Mouse (Mus musculus) heart, postnatal 36 days (tissue): Measurements from ENCODE around the gene Uba2. TPM values are rescaled to one million over a fixed set of nuclear protein-coding genes. Genes with fewer than 3 reads are reported as not detected.
"Not testable (repeated sequence)": the region's sequence is repeated elsewhere in the genome, so short reads cannot be mapped to it uniquely, and the experiment has no call there.

ENCODE experiments used
- DNase-seq, 2 experiments: peaks; one replicate each; pipeline ENCODE4 v3.0.0; 2021 to 2022
- intact Hi-C: fragments of 180-260 bp; cut with DNase I; formaldehyde crosslinking; loops from one replicate; pipeline ENCODE4 v1.15.1; 2025
- total RNA-seq, 2 experiments: library from RNA; stranded (reverse); gene quantifications; 2 replicates each; pipeline ENCODE4 v1.2.3; 2021

Uba2 gene
- total RNA-seq, 2 experiments from 2014 or later, result 32.9 to 35.1 TPM

GRCm38 (mm10) chr7:34167766-34168469 lies 1.5 kb downstream of the Uba2 start:
- DNase-seq, result no peak
- intact Hi-C loops, result loop anchor here (2.0 kb wide), 2 partner anchors 27 to 35 kb away; partner anchors contain the start of gene Wtip

DNA sequence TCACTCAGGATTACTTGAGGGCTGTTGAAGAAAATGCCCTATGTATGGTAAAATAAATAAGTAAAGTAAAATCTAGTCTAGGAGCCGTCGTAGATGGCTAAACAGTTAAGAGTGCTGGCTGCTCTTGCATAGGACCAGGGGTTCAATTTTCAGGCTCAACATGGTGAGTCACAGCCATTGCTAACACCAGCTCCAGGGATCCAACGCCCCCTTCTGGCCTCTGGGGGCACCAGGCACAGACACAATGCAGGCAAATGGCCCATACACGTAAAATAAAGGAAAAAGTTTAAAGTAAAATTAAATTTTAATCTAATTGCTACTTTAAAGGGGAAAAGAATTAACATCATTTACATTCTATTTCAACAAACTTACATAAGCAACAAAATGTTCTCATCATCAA lies 2.5 kb downstream of the Uba2 start:
- DNase-seq, result no peak
- intact Hi-C loops, result no loop called here

DNA sequence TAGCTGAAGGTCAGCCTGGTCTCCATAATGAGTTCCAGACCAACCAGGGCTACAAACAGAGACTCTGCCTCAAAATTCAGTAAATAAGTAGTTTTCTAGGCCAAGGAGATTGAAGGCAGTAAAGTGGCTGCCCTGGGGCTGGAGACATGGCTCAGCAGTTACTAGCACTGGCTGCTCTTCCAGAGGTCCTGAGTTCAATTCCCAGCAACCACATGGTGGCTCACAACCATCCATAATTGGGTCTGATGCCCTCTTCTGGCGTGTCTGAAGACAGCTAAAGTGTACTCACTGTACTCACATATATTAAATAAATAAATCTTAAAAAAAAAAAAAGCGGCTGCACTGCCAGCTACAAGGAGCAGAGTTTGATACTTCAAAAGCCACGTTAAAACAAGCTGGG lies 3.4 kb downstream of the Uba2 start:
- intact Hi-C loops, result no loop called here
- DNase-seq, result no peak

GRCm38 (mm10) chr7:34164671-34165070 lies 4.7 kb downstream of the Uba2 start:
- intact Hi-C loops, result no loop called here
- no peak for DNase-seq

GRCm38 (mm10) chr7:34159167-34159566 lies 10.2 kb downstream of the Uba2 start:
- no peak for DNase-seq
- intact Hi-C loops, result no loop called here

GRCm38 (mm10) chr7:34157994-34158393 lies 11.4 kb downstream of the Uba2 start:
- intact Hi-C loops, result no loop called here
- no peak for DNase-seq

GRCm38 (mm10) chr7:34147193-34147592 lies 22.2 kb downstream of the Uba2 start:
- DNase-seq, result no peak
- intact Hi-C loops, result no loop called here

- DNase-seq, result no peak
- intact Hi-C loops, result no loop called here
Measured at GRCm38 (mm10) chr7:34141123-34141522, 28.3 kb downstream of the Uba2 start.

DNA sequence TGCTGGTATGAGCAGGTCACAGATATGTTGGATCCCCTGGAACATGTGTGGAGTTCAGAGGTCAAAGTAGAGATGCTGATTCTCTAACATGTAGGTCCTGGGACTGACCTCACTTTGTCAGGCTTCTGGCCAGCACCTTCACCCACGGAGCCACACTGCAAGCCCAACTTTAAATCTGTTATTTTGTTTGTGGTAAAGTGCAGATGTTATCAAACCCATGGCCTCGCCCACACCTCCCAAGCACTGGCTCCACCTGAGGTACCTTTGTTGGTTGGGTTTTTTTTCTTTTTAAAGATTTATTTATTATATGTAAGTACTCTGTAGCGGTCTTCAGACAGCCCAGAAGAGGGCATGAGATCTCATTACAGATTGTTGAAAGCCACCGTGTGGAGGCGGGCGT lies 29.9 kb downstream of the Uba2 start:
- intact Hi-C loops, result no loop called here
- DNase-seq, result no peak

- DNase-seq, result no peak
- intact Hi-C loops, result loop anchor here (5.0 kb wide), 1 partner anchor 63 kb away; the partner anchor contains the start of gene Pdcd2l
Measured at GRCm38 (mm10) chr7:34134336-34134735, 35.1 kb downstream of the Uba2 start.

GRCm38 (mm10) chr7:34133117-34133762 lies 36.2 kb downstream of the Uba2 start, which contains the start of gene Wtip:
Gene Wtip (minus strand): TSS chr7:34133268.
- DNase-seq, result peak; percentile 74 to 81
- intact Hi-C loops, result loop anchor here (2.0 to 5.0 kb wide), 2 partner anchors 36 to 64 kb away; partner anchors contain the start of genes Pdcd2l and Uba2

DNA sequence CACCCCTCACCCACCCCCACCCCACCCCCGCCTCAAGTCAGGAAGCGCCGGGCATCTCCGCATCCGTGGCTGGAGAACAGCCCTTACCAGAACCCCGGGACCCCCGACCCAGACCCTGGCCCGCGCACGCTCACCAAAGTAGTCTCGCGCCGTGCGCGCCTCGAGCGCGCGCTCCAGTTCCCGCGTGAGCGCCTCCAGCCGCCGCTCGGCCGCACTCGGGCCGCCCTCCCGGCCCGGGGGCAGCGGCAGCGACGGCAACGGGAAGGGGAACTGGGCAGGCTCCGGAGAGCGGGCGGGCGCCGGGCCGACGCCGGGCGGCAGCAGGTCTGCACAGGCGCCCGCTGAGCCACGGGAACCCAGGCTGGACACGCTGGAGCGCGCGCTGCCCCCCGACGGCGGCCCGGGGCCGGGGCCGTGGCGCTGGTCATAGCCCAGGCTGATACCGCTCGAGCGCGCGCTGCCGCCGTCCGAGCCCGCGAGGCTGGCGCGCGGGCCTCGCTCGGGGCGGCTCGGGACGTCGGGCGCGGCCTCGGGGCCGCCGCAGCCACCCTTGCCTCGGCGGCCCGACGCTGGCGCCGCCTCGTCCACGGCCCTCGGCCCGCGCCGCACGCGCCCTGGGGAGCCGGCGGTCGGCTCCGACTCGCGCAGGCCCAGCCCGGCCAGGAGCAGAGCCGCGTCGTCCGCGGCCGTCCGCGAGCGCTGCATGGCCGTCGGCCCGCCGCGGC lies 36.9 kb downstream of the Uba2 start:
- intact Hi-C loops, result loop anchor here (2.0 to 5.0 kb wide), 2 partner anchors 36 to 65 kb away; partner anchors contain the start of genes Pdcd2l and Uba2
- peak; percentile 29 to 48 for DNase-seq

GRCm38 (mm10) chr7:34131959-34132354 lies 37.4 kb downstream of the Uba2 start:
- no peak for DNase-seq
- intact Hi-C loops, result loop anchor here (2.0 to 5.0 kb wide), 2 partner anchors 37 to 65 kb away; partner anchors contain the start of genes Pdcd2l and Uba2

DNA sequence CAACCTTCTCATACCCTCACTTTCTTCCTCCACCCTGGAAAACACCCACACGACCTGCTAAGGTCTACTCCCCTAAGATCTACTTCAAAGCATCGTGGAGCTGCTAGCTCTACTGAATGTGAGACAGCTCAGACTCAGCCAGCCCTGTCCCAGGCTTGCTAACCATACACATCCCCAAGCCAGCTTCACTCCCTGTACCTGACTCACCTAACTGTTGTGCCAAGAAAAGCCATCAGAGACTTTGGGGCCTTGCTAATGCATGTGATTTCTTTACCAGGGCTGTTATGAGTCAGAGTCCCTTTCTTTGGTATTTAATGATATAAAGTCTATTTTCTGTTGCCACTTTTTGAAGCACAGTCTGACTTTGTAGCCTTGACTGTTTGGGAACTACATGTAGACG lies 38.3 kb downstream of the Uba2 start:
- intact Hi-C loops, result loop anchor here (5.0 kb wide), 1 partner anchor 66 kb away; the partner anchor contains the start of gene Pdcd2l
- no peak for DNase-seq

DNA sequence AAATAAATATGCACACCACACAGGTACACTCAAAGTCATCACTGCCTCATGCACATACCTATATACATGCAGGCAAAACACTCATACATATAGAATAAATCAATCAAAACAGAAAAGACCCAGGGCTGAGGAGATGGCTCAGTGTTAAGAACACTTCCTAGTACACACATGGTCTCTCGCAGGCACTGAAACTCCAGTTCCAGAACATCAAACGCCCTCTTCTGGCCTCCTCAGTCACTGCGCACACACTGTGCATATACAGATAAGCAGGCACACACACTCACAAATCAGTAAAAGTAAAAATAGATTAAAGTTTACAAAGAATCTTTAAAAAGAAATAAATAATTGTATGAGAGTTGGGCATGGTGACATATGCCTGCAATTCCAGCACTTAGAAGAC lies 43.1 kb downstream of the Uba2 start:
- intact Hi-C loops, result no loop called here
- DNase-seq, result no peak

DNA sequence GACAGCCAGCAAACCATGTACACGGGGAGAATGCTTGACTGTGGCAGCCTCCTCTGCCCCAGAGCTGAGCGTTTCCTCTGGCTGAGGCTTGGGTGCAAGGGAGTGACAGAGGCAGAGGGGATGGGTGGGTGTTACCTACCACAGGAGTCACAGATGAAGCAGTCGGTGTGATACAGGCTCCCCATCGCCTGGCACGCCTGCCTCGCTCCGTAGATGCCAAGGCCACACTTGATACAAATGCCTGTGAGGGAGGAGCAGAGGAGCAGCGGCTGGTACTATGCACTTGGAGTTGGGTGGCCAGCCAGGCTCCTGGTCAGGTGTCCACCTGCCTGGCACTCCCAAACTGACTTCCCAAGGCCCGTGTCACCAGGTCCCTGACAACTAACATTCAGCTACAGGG lies 44.1 kb downstream of the Uba2 start:
- intact Hi-C loops, result no loop called here
- DNase-seq, result no peak

DNA sequence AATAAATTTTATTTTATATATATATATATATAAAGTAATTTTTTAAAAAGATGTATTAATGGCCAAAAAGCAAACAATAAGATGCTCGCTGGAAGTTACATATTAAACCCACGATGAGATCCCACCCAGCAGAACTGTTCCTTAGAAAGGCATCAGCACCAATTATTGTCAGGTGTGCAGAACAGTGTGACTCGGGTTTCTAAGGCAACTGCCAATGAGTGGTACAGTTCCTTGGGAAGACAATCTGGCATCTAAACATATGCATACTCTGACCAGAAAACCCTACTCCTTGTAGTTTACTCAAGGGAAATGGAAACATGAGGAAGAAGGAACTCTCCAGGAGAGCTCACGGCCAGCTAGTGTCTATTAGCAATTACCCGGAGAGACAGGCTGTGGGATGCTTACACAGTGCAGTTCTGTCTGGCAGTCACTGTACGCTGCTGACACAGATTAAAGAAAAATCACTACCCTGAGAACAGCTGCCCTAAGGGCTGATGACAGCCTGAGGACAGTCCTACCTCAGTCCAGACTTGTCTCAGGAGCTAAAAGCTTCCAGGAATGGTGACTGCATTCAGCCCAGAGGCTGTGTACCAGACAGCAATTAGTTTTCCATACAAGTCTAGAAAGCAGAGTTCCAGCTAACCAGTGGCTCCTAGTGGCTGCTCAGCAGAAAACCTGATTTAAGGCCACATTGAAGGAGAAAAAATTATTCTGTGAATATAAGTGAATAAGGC lies 46.2 kb downstream of the Uba2 start:
- intact Hi-C loops, result no loop called here
- no peak for DNase-seq

GRCm38 (mm10) chr7:34120636-34121035 lies 48.8 kb downstream of the Uba2 start:
- intact Hi-C loops, DNase-seq: not testable (repeated sequence)

DNA sequence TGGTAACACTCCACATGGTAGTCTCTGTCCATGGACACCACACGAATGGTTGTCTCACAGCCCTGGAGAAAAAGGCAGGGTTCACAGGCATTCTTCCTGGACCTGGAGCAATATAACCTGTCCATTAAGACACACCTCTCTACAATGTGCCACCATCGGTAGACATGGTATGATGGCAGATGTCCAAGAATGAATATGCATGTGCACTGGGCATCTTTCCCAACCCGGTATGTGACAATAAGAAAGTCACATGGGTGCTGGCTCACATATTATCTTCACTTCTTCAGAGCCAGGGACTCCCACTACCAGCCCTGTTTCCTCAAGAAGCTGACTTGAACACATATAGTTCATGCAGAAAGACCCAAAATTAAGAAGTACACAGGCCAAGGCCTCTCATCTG lies 52.8 kb downstream of the Uba2 start:
- DNase-seq, result no peak
- intact Hi-C loops, result no loop called here

DNA sequence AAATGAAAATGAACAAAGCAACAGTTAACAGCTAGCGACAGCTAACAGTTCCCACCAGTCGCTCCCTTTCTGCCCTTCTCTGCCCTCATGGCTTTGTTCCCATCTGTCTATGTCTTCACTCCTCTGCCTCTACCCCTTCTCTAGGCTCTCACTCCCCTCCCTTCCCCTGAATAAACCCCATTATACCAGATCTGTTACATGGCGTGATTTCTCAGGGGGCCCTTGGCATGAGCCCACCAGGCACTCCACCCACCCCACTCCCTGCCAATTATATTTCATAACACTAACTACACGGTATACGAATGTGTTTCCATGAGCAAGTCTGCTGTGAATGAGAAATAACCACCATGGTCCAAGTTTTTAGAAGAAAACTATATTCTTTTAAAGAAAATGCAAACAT lies 60.2 kb downstream of the Uba2 start:
- intact Hi-C loops, result no loop called here

More for the DNA sequence above, 60.2 kb downstream of the Uba2 start:
- no peak for DNase-seq
